Mouse (Mus musculus) brain, embryonic 14.5 days (tissue): Measurements from ENCODE around the gene Rab3gap1.

Experiments used
- CTCF ChIP-seq: fragments of 200-500 bp; IDR thresholded peaks from 2 replicates; pipeline ENCODE4 v1.5.1; 2012; ENCODE audit warnings: inconsistent platforms, mild to moderate bottlenecking, moderate library complexity, borderline replicate concordance; ENCODE audit not compliant: insufficient read depth, insufficient read length; ENCODE audit errors: extremely low read depth
- POLR2A ChIP-seq: fragments of 200-500 bp; IDR thresholded peaks from 2 replicates; pipeline ENCODE4 v1.6.1; 2012; ENCODE audit warnings: mild to moderate bottlenecking, inconsistent platforms, borderline replicate concordance; ENCODE audit not compliant: poor library complexity, insufficient read depth, insufficient read length, severe bottlenecking; ENCODE audit errors: extremely low read depth

DNA sequence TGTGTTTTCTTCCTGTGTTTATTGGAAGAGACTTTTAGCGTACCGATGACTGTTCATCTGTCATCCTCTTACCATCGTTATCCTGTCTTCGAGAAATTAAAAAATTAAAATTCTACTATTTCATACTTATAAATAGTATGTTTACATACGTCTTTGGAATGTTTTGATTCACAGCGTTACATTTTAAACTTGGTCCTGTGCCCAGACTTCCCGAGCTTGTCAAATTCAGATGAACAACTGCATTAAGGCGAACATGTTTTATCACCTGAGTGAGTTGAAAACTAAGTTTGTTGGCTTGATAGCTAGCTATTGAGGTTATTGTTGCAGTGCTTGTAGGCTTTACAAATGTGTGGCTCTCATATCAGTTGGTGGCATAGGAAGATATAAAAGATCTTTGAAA is 703 bp downstream of the Rab3gap1 start:
- TF ChIP-seq POLR2A, result no peak
- no peak for TF ChIP-seq CTCF
